Mouse (Mus musculus) lung, postnatal 10 days (tissue): ENCODE data around the gene 4930451I11Rik.

Source experiments
- DNase-seq: peaks from one replicate; pipeline ENCODE4 v3.0.0; 2021

4930451I11Rik gene

GRCm38 (mm10) chr7:126831539-126831938 is at the start of gene 4930451I11Rik:
4930451I11Rik (minus strand) TSS chr7:126831639.
- no peak for DNase-seq

DNA sequence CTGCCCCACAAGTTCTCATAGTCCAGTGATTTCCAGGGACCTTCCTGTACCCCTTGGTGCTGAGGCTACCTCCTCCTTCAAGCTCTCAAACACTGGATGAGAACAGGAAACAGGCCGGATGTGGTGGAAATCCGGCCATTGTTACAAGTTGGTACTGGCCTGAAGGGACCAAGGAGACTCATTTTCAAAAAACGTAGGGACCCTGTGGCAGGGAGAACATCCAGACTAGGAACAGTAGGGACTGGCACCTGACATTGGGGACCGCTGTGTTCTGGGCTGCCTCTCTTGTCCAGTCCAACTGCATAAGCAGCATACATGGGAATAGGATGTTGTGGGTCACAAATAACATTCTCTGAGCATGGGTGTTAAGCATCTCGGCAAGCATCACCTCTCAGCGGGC is 49.6 kb upstream of the 4930451I11Rik start:
- DNase-seq = peak; percentile 67

GRCm38 (mm10) chr7:126877239-126877638 is 45.8 kb upstream of the 4930451I11Rik start:
- DNase-seq = no peak

GRCm38 (mm10) chr7:126870520-126870891 is 39.1 kb upstream of the 4930451I11Rik start:
- DNase-seq = no peak

DNA sequence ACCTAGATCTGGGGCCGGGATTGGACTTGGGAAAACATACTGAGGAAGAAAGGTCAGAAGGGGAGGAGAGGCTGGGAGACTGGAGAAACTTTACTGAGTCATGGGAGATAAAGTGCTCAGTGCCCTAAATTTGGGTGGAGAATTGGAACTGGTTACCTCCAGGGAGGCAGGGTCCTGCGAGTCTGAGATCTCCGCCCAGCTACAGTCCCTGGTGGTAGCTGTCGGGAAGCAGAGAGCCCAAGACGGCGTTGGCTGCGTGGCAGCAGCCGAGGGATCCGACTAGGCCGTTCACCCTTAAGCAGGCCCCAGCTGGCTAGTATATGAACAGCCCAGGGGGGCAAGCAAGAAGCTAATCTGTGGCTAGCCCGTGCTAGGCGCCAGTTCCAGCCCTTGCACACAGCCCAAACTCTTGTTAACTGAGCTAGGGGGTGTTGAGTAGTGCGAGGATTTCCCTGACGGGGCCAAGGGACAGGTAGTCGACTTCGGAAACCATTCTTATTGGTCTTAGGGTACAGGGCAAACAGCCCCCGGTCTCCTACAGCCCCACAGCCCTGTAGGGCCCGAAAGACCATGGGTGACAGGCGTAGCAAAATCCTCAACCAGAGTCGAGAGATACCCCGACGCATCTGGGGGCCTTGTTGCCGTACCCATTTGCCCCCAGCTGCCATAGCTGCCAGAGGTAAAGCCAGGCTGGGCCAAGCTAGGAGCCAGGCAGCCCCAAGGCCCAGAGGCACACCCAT is 38.5 kb upstream of the 4930451I11Rik start:
- DNase-seq = no peak

- DNase-seq = no peak
Observed at GRCm38 (mm10) chr7:126868003-126868402, 36.6 kb upstream of the 4930451I11Rik start.

DNA sequence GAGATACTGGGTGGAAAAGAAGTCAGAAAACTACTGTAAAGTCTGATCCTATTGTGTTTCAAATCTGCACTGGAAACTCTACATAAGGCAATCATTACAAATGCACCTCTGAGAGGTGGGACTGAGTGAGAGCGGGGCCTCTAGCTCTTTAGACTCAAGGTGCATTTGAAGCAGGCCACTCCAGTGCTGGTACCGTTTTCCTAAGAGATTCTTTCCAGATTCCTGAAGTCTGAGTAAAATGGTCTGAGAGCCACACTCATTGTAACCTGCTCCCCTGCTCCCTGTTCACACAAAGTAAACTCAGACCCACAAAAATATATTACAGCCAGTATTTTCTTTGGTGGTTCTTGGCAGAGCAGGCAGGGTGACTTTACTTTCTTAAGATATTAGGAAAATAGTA is 36.1 kb upstream of the 4930451I11Rik start:
- no peak for DNase-seq

DNA sequence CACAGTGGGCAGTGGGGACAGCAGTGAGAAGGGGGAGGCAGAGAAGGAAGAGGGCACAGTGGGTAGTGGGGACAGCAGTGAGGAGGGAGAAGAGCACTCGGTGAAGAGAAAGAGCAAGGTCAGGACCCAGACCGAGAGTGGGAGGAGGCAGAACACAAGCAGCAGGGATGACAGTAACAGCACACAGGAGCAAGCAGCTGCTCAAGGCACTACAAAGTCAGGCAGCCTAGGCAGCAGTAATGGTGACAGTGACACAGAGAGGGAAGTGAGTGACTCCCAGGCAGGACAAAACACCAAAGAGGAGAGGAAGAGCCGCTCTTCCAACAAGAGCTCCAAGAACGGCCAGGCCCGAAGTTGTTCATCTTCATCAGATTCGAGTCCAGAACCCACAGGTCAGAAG is 32.4 kb upstream of the 4930451I11Rik start:
- no peak for DNase-seq

DNA sequence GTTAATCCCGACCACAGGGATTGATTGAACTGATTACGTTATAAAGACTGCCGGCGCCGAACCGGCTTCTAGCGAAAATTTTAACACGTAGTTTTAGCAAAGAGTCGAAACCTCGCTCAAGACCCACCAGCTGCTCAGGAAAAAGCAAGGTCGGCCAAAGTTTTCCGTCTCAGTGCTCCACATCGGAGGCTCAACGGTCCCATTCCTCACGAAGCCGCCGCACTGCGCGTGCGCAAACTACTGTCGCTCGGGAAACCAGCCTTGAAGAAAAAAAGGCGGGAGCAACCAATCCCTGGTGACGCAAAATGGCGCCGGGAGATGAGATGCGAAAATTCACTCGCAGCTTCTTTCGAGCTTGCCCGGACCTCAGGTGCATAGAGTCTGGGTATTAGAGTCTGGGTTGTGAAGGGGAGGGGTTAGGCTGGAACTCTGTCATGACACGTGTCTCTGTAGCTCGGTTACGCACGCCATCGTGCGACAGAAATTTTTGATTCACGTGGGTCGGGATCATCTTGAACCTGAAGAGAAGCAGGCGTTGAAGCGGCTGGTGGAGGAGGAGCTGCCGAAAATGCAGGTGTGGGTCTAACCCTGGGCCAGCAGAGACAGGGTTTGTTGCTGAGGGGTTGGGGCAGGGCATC is 30.8 kb upstream of the 4930451I11Rik start, which contains the start of gene Ino80e:
Ino80e (minus strand) TSS at position 231 of the 638 bp plus-strand sequence.
- peak; percentile 96 for DNase-seq

DNA sequence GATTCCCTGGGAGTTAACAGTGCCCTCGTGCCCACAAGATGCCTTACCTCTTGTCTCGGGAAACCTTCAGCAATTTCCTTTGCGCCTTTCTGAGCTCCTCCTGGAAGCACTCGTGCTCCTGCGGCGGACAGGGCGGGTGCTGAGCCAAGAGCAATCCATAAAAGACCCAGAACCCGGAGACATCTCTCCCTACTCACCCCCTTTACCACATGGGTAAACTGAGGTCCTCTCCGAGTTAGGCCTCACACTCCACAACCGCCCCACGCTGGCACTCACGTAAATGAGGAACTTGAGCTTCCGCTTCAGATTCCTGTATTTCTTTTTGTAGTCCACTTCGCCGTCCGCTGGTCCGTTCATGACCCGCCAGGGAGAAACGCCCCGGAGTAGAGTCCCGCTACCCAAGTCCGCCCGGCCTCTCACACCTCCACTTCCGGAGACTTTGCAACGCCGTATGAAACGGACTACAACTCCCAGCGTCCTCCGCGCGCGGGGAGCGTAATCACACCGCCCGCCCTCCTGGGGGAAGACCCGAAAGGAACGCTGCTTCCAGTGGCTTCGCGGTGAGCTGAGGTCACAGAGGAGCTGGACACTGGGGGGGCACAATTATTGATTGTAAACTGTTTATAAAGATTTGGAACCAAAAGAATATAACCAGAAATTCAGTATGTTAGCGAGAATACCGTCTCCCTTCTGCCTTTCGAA is 30.1 kb upstream of the 4930451I11Rik start, which contains the start of gene Hirip3:
Hirip3 (plus strand) TSS at position 544 of the 702 bp plus-strand sequence.
- DNase-seq = peak; percentile 98

GRCm38 (mm10) chr7:126860987-126861386 is 29.5 kb upstream of the 4930451I11Rik start:
- no peak for DNase-seq

DNA sequence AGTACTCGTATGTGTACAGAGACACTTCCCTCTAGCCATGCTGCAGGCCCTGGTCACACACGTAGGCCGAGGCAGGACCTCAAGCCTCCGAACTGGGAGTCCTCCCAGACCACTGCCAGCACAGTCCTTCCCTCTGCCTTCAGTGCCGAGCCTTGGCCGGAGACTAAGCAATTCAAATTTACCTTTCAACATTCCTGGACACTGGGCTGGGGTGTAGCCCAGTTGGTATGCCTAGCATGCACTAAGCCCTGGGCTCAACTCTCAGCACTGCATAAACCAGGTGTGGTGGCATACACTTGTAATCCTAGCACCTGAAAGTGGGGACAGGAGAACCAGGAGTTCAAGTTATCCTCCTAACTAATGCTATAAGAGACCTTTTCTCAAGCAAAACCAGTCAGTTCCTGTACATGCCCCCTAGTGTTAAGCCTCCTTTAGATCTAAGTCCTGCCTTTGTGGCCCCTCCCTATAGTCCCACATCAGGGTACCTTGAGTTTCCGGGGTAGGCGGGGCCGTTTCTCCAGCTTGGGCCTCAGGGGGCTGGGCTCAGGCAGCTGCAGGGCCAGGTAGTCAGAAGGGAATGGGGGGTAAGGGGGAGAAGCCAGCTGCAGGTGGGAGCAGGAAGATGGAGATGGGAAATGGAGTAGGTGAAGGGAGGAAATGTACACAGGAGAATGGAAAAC is 25.4 kb upstream of the 4930451I11Rik start:
- DNase-seq = no peak

DNA sequence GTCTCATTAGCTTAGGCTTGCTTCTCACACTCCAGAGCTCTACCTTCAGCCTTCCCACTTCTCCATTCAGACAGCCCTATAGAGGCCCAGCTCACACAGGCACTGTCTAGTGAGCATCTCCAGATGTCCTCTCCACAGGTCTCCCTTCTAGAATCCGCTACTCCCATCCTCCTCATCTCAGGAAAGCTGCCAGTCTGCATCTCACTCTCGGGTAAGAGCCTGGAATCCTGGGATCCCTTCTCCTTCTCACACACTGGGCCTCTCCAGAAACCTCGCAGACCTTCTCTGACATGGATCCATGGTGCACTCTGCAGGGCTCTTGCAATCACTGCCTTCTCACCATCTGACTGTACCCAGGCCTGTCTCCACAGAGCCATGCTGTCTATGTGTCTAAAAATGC is 24.2 kb upstream of the 4930451I11Rik start:
- no peak for DNase-seq

GRCm38 (mm10) chr7:126853454-126853853 is 22.0 kb upstream of the 4930451I11Rik start:
- DNase-seq = no peak

DNA sequence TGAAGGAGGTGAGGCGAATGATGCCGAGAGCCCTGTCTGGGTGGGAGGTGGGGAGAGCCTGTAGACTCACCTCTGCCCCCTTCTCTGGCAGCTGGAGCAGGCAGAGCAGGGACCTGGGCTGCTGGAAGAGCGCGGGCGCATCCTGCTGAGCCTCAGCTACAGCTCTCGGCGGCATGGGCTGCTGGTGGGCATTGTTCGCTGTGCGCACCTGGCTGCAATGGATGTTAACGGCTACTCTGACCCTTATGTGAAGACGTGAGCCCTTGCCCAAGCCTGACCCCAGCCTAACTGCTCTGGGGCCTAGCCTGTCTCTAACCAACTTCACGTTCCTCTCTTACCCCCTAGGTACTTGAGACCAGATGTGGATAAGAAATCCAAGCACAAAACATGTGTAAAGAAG is 19.8 kb upstream of the 4930451I11Rik start:
- no peak for DNase-seq

DNA sequence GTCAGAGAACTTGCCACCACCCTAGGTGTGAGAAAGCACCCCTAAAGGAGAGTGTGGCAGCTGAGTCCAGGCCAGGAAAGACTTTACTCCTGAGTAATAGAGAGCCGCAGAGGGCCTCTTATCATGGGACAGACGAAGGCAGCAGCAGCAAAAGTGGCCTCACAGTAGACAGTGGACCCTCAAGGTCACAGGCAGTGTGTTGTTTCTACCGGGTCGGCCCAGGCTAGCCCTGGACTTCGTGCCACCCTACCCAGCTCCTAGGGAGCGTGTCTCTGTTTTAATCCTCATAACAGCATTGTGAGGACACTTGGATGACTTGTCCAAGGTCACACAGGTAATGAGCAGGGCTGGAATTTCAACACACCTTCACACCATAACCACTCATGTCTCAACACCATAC is 18.7 kb upstream of the 4930451I11Rik start:
- DNase-seq = no peak

DNA sequence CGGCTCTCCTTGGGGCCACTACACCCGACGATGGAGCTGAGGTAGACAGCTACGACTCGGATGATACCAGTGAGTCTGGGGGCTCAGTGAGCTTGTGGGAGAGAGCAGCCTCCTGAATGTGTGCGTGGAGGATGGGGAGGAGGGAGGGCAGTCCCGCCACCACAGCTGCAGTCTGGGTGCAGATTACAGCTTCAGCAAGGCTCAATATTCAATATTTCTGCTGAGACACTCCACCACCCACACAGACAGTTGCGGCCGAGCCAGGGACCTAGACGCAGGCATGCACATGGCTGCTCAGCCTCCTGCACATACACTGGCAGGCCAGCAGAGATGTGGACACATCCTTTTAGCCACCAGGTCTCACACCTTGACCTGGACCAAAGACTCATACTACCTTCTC is 17.4 kb upstream of the 4930451I11Rik start:
- no peak for DNase-seq

- no peak for DNase-seq
Observed at GRCm38 (mm10) chr7:126847421-126848398, 16.3 kb upstream of the 4930451I11Rik start.

GRCm38 (mm10) chr7:126847116-126847420 is 15.6 kb upstream of the 4930451I11Rik start, which contains the start of gene Doc2a:
Doc2a (plus strand) TSS chr7:126847416.
- DNase-seq = no peak

- no peak for DNase-seq
Observed at GRCm38 (mm10) chr7:126845516-126845915, 14.1 kb upstream of the 4930451I11Rik start.

- no peak for DNase-seq
Observed at GRCm38 (mm10) chr7:126843276-126843675, 11.8 kb upstream of the 4930451I11Rik start.

DNA sequence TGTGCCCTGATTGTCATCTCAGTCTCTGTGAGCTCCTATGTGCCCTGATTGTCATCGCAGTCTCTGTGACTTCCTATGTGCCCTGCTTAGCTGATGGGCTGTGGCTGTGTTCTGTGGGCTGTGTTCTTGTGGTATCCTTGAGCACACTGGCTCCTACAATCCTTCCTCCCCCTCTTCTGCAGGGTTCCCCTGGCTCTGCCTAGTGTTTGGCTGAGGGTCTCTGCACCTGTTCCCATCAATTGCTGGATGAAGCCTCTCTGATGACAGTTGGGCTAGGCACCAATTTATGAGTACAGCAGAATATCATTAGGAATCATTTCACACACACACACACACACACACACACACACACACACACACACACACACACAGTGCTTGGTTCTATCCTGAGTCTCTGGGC is 1.9 kb upstream of the 4930451I11Rik start:
- no peak for DNase-seq
